Mouse (Mus musculus) G1E (cell line): Measurements from ENCODE around the gene Slc3a2.
A peak's percentile ranks its signal among the peaks of the same experiment; 100 is the strongest.

Experiments
- CTCF ChIP-seq: IDR thresholded peaks from 2 replicates; pipeline ENCODE4 v1.5.1; 2012; ENCODE audit warnings: low read depth, low read length, inconsistent platforms, mixed read lengths
- GATA1 ChIP-seq: IDR thresholded peaks from 2 replicates; pipeline ENCODE4 v1.6.1; 2012; ENCODE audit warnings: borderline replicate concordance, low read length, inconsistent platforms, mixed read lengths
- POLR2AphosphoS5 ChIP-seq: IDR thresholded peaks from 2 replicates; pipeline ENCODE4 v1.6.1; 2012; ENCODE audit warnings: low read depth, low read length, inconsistent platforms; ENCODE audit not compliant: insufficient replicate concordance
- TAL1 ChIP-seq: conservative IDR thresholded peaks from 2 replicates; pipeline ENCODE4 v1.6.1; 2012; ENCODE audit warnings: low read depth, low read length, inconsistent platforms, mixed read lengths

DNA sequence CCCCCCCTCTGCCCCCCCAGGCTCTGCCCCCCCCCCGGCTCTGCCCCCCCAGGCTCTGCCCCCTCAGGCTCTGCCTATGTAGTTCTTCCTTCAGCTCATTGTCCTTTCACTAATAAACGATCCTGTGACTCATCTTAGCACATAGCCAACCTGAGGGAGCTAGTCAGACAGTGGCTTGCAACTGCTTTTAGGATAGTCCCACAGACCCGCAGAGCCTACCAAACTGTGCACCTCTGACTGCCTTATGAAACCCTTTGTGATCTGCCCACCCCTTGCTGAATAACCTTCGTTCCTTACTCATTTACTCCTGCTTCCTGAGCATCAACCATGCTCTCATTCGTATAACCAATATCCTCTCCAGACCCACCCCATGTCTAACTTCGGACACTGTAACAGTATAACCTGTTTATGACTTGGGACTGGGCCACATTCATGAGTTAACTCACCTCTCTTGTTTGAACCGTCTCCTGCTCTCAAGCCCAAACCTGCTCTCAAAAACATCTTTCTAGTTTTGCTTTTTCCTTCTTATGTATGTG, 17.0 kb downstream of the Slc3a2 start:
- TF ChIP-seq CTCF (no peak), TAL1 (no peak), GATA1 (no peak), POLR2AphosphoS5 (0 out of 2 replicates have a peak, but pooled peaks have one; percentile 28)
